Mouse (Mus musculus) lung, adult 2 months (tissue): Measurements from ENCODE around the gene Asb6.

Source experiments
- CTCF ChIP-seq: fragments of 200-500 bp; IDR thresholded peaks from 2 replicates; pipeline ENCODE4 v1.5.1; 2011; ENCODE audit warnings: mild to moderate bottlenecking, low read length, control low read depth; ENCODE audit not compliant: insufficient read depth
- POLR2A ChIP-seq: fragments of 200-500 bp; IDR thresholded peaks from 2 replicates; pipeline ENCODE4 v1.6.1; 2011; ENCODE audit warnings: low read depth, mild to moderate bottlenecking, control low read depth, low read length, borderline replicate concordance; ENCODE audit errors: extremely low read depth

- TF ChIP-seq POLR2A (no peak), CTCF (no peak)
These were observed 26.5 kb downstream of the Asb6 start, which contains the start of gene 1700001O22Rik for GRCm38 (mm10) chr2:30803604-30804003.
